In the genomic region with DNA sequence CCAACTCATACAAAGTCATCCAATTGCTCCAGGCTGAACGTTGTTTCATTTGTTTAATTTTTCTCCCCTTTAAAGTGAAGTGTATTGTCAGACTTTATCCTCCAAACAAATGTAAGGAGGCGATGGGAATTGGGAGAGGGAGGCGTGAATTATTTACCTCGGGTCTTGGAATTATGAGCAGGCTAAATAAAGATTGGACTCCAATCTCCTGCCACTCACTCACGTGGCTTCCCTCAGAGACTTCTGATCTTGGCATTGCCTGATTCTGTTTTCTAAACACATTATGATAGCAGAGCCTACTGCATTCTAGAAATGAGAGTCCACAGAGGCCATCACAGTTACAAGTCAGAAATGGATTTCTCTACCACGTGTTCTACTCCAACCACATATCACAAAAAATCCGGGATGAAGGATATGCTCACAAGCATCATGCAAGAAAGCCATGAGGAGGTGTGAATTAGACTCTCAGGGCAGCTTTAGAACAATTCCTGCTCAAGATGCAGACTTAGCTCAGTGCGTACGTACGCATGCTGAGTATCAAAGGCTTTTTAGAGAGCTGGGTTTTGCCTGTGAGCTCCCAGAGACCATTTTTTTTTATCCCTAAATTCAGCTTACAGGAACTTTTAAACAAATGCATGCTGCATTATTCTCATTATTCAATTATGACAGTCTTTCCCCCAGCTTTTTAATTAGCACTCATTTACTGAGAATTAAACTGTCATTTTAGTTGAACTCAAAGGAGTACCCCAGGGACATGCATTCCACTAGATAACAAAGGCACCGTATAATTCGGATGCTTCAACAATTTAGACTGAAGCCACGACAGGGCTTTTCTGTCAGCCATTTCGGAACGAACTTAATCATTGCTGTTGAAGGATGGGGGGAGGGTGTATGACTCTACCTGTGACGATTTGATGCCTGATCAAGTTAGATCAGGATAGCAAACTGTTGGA, we compare ENCODE assay signal across 15 mouse cellular contexts.
A peak's percentile ranks its signal among the peaks of the same experiment; 100 is the strongest.
DNase-seq lines count a peak whose midpoint lies in the region; ATAC-seq and TF ChIP-seq lines count a peak whose summit lies in the region.
"Had no signal": no experiment of that assay in that cellular context is flagged by ENCODE, and none has a peak within 500 bp of the region (broad histone marks: within the 10 kb centered on the region; RNA-seq: fewer than 3 reads in every experiment).

No protein-coding gene starts in this region.

- no peak for TF ChIP-seq CTCF in liver, postnatal 0 days (IDR thresholded peaks at IDR 0.05; ENCODE audit: low read depth)

- H3K27ac ChIP-seq in heart, embryonic 10.5 days: no peak overlapping the region
- H3K27ac ChIP-seq in forebrain, embryonic 16.5 days (ENCODE audit: low read length): peak overlapping the region; percentile 25
- no peak overlapping the region for H3K27ac ChIP-seq in midbrain, embryonic 11.5 days (ENCODE audit: low read depth, low read length)
- H3K27ac ChIP-seq in liver, postnatal 0 days (ENCODE audit: low read depth): no peak overlapping the region
- no peak overlapping the region for H3K27ac ChIP-seq in intestine, embryonic 16.5 days (ENCODE audit: low read length)
- H3K27ac ChIP-seq: lung, embryonic 15.5 days had no signal

- no peaks in the 10 kb centered on the region for H3K27me3 ChIP-seq in heart, embryonic 10.5 days (ENCODE audit: insufficient read depth, poor library complexity, severe bottlenecking)
- no peaks in the 10 kb centered on the region for H3K27me3 ChIP-seq in forebrain, embryonic 16.5 days (replicated peaks; ENCODE audit: control insufficient read depth, insufficient read depth, low read length)
- no peaks in the 10 kb centered on the region for H3K27me3 ChIP-seq in midbrain, embryonic 11.5 days (ENCODE audit: control insufficient read depth, insufficient read depth, low read length)
- no peaks in the 10 kb centered on the region for H3K27me3 ChIP-seq in liver, postnatal 0 days (ENCODE audit: insufficient read depth, low read length)
- H3K27me3 ChIP-seq in intestine, embryonic 16.5 days (replicated peaks; ENCODE audit: control insufficient read depth, insufficient read depth, low read length): no peaks in the 10 kb centered on the region
- H3K27me3 ChIP-seq: lung, embryonic 15.5 days had no signal

- no peaks in the 10 kb centered on the region for H3K4me1 ChIP-seq in heart, embryonic 10.5 days
- peaks cover 17% of the 10 kb centered on the region for H3K4me1 ChIP-seq in forebrain, embryonic 16.5 days (replicated peaks; ENCODE audit: control insufficient read depth, insufficient read depth, low read length)
- peaks cover 15% of the 10 kb centered on the region for H3K4me1 ChIP-seq in midbrain, embryonic 11.5 days (ENCODE audit: control insufficient read depth, insufficient read depth, low read length)
- H3K4me1 ChIP-seq in liver, postnatal 0 days (ENCODE audit: insufficient read depth): no peaks in the 10 kb centered on the region
- no peaks in the 10 kb centered on the region for H3K4me1 ChIP-seq in intestine, embryonic 16.5 days (ENCODE audit: control insufficient read depth, insufficient read depth, low read length)
- H3K4me1 ChIP-seq: lung, embryonic 15.5 days had no signal

- no peak for TF ChIP-seq EP300 in liver, postnatal 0 days (IDR thresholded peaks at IDR 0.05; ENCODE audit: low read depth)

- H3K9ac ChIP-seq in forebrain, embryonic 16.5 days (replicated peaks; ENCODE audit: low read depth, low read length): no peak overlapping the region
- H3K9ac ChIP-seq in midbrain, embryonic 11.5 days (ENCODE audit: low read length): no peak overlapping the region
- no peak overlapping the region for H3K9ac ChIP-seq in liver, postnatal 0 days (replicated peaks)
- H3K9ac ChIP-seq in intestine, embryonic 16.5 days (ENCODE audit: low read depth, low read length): no peak overlapping the region
- H3K9ac ChIP-seq: lung, embryonic 15.5 days had no signal

- peak; percentile 6 for DNase-seq in heart, adult 8-10 months (ENCODE audit: low spot score)
- no peak for DNase-seq in heart, embryonic 10.5 days (ENCODE audit: low spot score)
- DNase-seq in midbrain, embryonic 11.5 days (ENCODE audit: low spot score, missing footprints): peak; percentile 90
- DNase-seq in retina, postnatal 1 day: peak; percentile 39
- DNase-seq in liver, postnatal 0 days: no peak
- DNase-seq in frontal cortex, postnatal 14 days (ENCODE audit: low spot score in 2 of 2): no peak
- DNase-seq: adrenal gland, postnatal 25 days; cerebellum, adult 11 months; gastrocnemius, postnatal 25 days; kidney, postnatal 4 days; liver had no signal

- WGBS in heart, embryonic 10.5 days: 77% methylated on average over 16 of the region's 16 CpGs
- 20% methylated on average over 16 of the region's 16 CpGs for WGBS in forebrain, embryonic 16.5 days
- 52% methylated on average over 16 of the region's 16 CpGs for WGBS in midbrain, embryonic 11.5 days
- WGBS in liver, postnatal 0 days (ENCODE audit: insufficient replicate concordance): 72% methylated on average over 16 of the region's 16 CpGs
- WGBS in intestine, embryonic 16.5 days: 76% methylated on average over 16 of the region's 16 CpGs

- no peaks in the 10 kb centered on the region for H3K36me3 ChIP-seq in heart, embryonic 10.5 days
- H3K36me3 ChIP-seq in forebrain, embryonic 16.5 days (ENCODE audit: control insufficient read depth, insufficient read depth): no peaks in the 10 kb centered on the region
- H3K36me3 ChIP-seq in midbrain, embryonic 11.5 days (ENCODE audit: control insufficient read depth, insufficient read depth, low read length): no peaks in the 10 kb centered on the region
- no peaks in the 10 kb centered on the region for H3K36me3 ChIP-seq in liver, postnatal 0 days (replicated peaks; ENCODE audit: insufficient read depth, low read length)
- H3K36me3 ChIP-seq in intestine, embryonic 16.5 days (ENCODE audit: control insufficient read depth, insufficient read depth, low read length): no peaks in the 10 kb centered on the region
- H3K36me3 ChIP-seq: lung, embryonic 15.5 days had no signal

- H3K9me3 ChIP-seq in heart, embryonic 10.5 days: no peaks in the 10 kb centered on the region
- no peaks in the 10 kb centered on the region for H3K9me3 ChIP-seq in forebrain, embryonic 16.5 days (ENCODE audit: control insufficient read depth, low read length)
- no peaks in the 10 kb centered on the region for H3K9me3 ChIP-seq in midbrain, embryonic 11.5 days (ENCODE audit: control insufficient read depth, low read length)
- no peaks in the 10 kb centered on the region for H3K9me3 ChIP-seq in liver, postnatal 0 days (ENCODE audit: low read length)
- no peaks in the 10 kb centered on the region for H3K9me3 ChIP-seq in intestine, embryonic 16.5 days (ENCODE audit: control insufficient read depth, low read length)
- H3K9me3 ChIP-seq: lung, embryonic 15.5 days had no signal

- H3K4me3 ChIP-seq in heart, embryonic 10.5 days: no peak overlapping the region
- no peak overlapping the region for H3K4me3 ChIP-seq in forebrain, embryonic 16.5 days (replicated peaks; ENCODE audit: low read length)
- H3K4me3 ChIP-seq in midbrain, embryonic 11.5 days (ENCODE audit: low read depth, low read length): no peak overlapping the region
- no peak overlapping the region for H3K4me3 ChIP-seq in liver, postnatal 0 days (ENCODE audit: low read depth, low read length)
- H3K4me3 ChIP-seq in intestine, embryonic 16.5 days (ENCODE audit: low read length): no peak overlapping the region
- H3K4me3 ChIP-seq: lung, embryonic 15.5 days had no signal

- no peak overlapping the region for H3K4me2 ChIP-seq in forebrain, embryonic 16.5 days (ENCODE audit: low read length)
- no peak overlapping the region for H3K4me2 ChIP-seq in midbrain, embryonic 11.5 days
- H3K4me2 ChIP-seq in liver, postnatal 0 days (ENCODE audit: low read depth, low read length): no peak overlapping the region
- no peak overlapping the region for H3K4me2 ChIP-seq in intestine, embryonic 16.5 days (ENCODE audit: low read depth, low read length)
- H3K4me2 ChIP-seq: lung, embryonic 15.5 days had no signal

- ATAC-seq in forebrain, embryonic 16.5 days: peak; percentile 52
- ATAC-seq in midbrain, embryonic 11.5 days (ENCODE audit: low FRiP score): no peak
- ATAC-seq in liver, postnatal 0 days: no peak
- ATAC-seq in intestine, embryonic 16.5 days: no peak
- ATAC-seq: intestine, postnatal 0 days had no signal

Comparison
In these comparisons a context has a peak if more than half of its experiments do, and no peak if none do; other contexts are left out.
1. DNase-seq: peak in heart, adult 8-10 months (single experiment), midbrain, embryonic 11.5 days (single experiment) and retina, postnatal 1 day (single experiment); none in heart, embryonic 10.5 days (single experiment), liver, postnatal 0 days (single experiment) and frontal cortex, postnatal 14 days (0 of 2).